Mouse (Mus musculus) myocyte (in vitro differentiated cells): ENCODE results near the gene Stard5. TPM values are rescaled to one million over a fixed set of nuclear protein-coding genes. Genes with fewer than 3 reads are reported as not detected.

ENCODE experiments used
- H3K27me3 ChIP-seq: one replicate; pipeline ENCODE4 v1.6.1; 2011; ENCODE audit not compliant: control insufficient read depth, insufficient read depth, insufficient read length
- H3K36me3 ChIP-seq: one replicate; pipeline ENCODE4 v1.6.1; 2011; ENCODE audit not compliant: control insufficient read depth, insufficient read depth
- H3K4me2 ChIP-seq: one replicate; pipeline ENCODE4 v1.6.1; 2011; ENCODE audit warnings: low read depth, control low read depth
- H3K4me3 ChIP-seq: one replicate; pipeline ENCODE4 v1.5.1; 2011; ENCODE audit warnings: mild to moderate bottlenecking, control low read depth, moderate library complexity
- H3K79me2 ChIP-seq: one replicate; pipeline ENCODE4 v1.6.1; 2011; ENCODE audit not compliant: control insufficient read depth, insufficient read depth
- H3ac ChIP-seq: one replicate; pipeline ENCODE4 v1.6.1; 2011; ENCODE audit not compliant: control insufficient read depth, insufficient read length
- CEBPB ChIP-seq: IDR thresholded peaks from 2 replicates; pipeline ENCODE4 v1.6.1; 2011; ENCODE audit warnings: mild to moderate bottlenecking, moderate library complexity; ENCODE audit not compliant: poor library complexity, insufficient read depth, severe bottlenecking
- E2F4 ChIP-seq: IDR thresholded peaks from one replicate; pipeline ENCODE4 v1.6.1; 2011; ENCODE audit warnings: mild to moderate bottlenecking, control low read depth, moderate library complexity; ENCODE audit not compliant: insufficient read depth
- MAX ChIP-seq: IDR thresholded peaks from one replicate; pipeline ENCODE4 v1.6.1; 2011; ENCODE audit warnings: low read depth, mild to moderate bottlenecking, control low read depth
- MYOD1 ChIP-seq, 3 experiments: IDR thresholded peaks; one replicate each; pipeline ENCODE4 v1.6.1; 2011; ENCODE audit warnings: control low read depth in 2 of 3, low read depth in 2 of 3, mild to moderate bottlenecking in 2 of 3, moderate library complexity in 1 of 3; ENCODE audit not compliant: insufficient read length in 2 of 3, control insufficient read depth in 1 of 3
- MYOG ChIP-seq, 3 experiments: IDR thresholded peaks; one replicate each; pipeline ENCODE4 v1.6.1; 2011; ENCODE audit warnings: control low read depth in 2 of 3, low read depth in 2 of 3, mild to moderate bottlenecking in 2 of 3; ENCODE audit not compliant: insufficient read length in 2 of 3, control insufficient read depth in 1 of 3, insufficient read depth in 1 of 3
- POLR2A ChIP-seq: IDR thresholded peaks from one replicate; pipeline ENCODE4 v1.6.1; 2011; ENCODE audit warnings: low read depth, mild to moderate bottlenecking, control low read depth, moderate library complexity; ENCODE audit not compliant: insufficient read length
- POLR2AphosphoS2 ChIP-seq: IDR thresholded peaks from one replicate; pipeline ENCODE4 v1.6.1; 2011; ENCODE audit warnings: low read depth, control low read depth; ENCODE audit not compliant: insufficient read length
- REST ChIP-seq: IDR thresholded peaks from one replicate; pipeline ENCODE4 v1.6.1; 2011; ENCODE audit warnings: mild to moderate bottlenecking, control low read depth, moderate library complexity; ENCODE audit not compliant: insufficient read depth, insufficient read length
- SRF ChIP-seq: IDR thresholded peaks from one replicate; pipeline ENCODE4 v1.6.1; 2011; ENCODE audit warnings: low read depth; ENCODE audit not compliant: control insufficient read depth, insufficient read length
- TCF12 ChIP-seq: IDR thresholded peaks from one replicate; pipeline ENCODE4 v1.6.1; 2011; ENCODE audit warnings: mild to moderate bottlenecking, control low read depth; ENCODE audit not compliant: poor library complexity, insufficient read depth, severe bottlenecking
- TCF3 ChIP-seq: IDR thresholded peaks from one replicate; pipeline ENCODE4 v1.6.1; 2011; ENCODE audit warnings: low read depth, control low read depth; ENCODE audit not compliant: insufficient read length
- USF1 ChIP-seq: IDR thresholded peaks from one replicate; pipeline ENCODE4 v1.6.1; 2011; ENCODE audit warnings: low read depth, mild to moderate bottlenecking, control low read depth, moderate library complexity
- polyA plus RNA-seq: library from polyadenylated mRNA; unstranded; fragments of >200 nt; fragmentation: generic; extraction: Trizol; gene quantifications from one replicate; pipeline ENCODE4 v1.2.1, GENCODE M21; 2012; ENCODE audit warnings: missing spikeins

The Stard5 gene
- polyA plus RNA-seq, 1 experiment: 31.0 TPM

DNA sequence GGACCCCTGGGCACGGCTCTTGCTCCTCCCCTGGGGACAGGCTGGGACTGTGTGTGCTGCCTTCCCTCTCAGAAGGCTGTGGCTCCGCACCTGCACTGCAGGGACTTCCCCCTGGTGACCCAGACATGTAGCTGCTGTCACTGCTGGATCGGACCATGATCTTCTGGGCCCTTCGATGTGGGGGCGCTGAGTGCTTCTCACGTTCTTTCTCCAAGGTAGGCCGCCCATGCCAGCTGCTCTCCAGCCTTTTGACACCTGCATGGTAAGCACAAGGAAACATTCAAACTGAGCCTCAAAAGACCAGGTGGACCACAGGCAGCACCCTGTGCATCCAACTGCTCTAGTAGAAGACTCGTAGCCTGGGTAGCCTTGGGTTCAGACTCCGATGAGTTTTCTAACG is 29.3 kb downstream of the Stard5 start:
- no peak overlapping the region for H3K4me2 ChIP-seq
- H3K4me3 ChIP-seq: no peak overlapping the region
- no peaks in the 10 kb centered on the region for H3K27me3 ChIP-seq
- no peaks in the 10 kb centered on the region for H3K36me3 ChIP-seq
- TF ChIP-seq MAX: no peak
- no peak for TF ChIP-seq POLR2AphosphoS2
- no peak for TF ChIP-seq TCF3
- TF ChIP-seq MYOD1 (IDR thresholded peaks at IDR 0.05; ENCODE audit: control insufficient read depth in 1 of 3, insufficient read length in 2 of 3, low read depth in 2 of 3): no peak
- no peak for TF ChIP-seq MYOG (IDR thresholded peaks at IDR 0.05; ENCODE audit: control insufficient read depth in 1 of 3, insufficient read depth in 1 of 3, insufficient read length in 2 of 3, low read depth in 2 of 3)
- no peak for TF ChIP-seq POLR2A
- no peak for TF ChIP-seq SRF
- no peak for TF ChIP-seq E2F4
- TF ChIP-seq REST: no peak
- TF ChIP-seq CEBPB: no peak
- no peak for TF ChIP-seq TCF12
- no peak for TF ChIP-seq USF1
- H3ac ChIP-seq: no peak overlapping the region
- no peaks in the 10 kb centered on the region for H3K79me2 ChIP-seq

DNA sequence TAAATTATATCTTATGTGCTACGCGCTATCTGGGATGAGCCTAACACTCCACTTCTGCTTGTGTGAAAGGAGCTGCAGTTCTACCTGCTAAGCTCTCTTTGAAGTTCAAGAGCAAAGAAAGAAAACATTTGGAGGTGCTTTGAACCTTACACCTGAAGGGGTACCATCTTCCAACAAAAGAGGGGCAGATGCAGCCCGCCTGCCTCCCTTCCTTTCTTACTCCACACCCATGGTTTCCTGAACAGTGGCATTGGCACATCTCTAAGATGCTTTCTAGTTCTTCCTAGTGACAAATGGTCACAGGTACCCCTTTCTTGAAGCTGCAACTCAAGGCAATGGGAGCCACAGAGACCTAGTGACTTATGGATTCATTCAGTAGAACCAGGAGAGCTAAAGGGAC is 30.0 kb downstream of the Stard5 start:
- Histone ChIP-seq H3K4me3 (no peak overlapping the region), H3K27me3 (no peaks in the 10 kb centered on the region), H3K79me2 (no peaks in the 10 kb centered on the region), H3K4me2 (no peak overlapping the region), H3ac (no peak overlapping the region), H3K36me3 (no peaks in the 10 kb centered on the region)
- TF ChIP-seq TCF3 (no peak), REST (no peak), MYOD1 (IDR thresholded peaks at IDR 0.05; ENCODE audit: control insufficient read depth in 1 of 3, insufficient read length in 2 of 3, low read depth in 2 of 3) (no peak)

GRCm38 (mm10) chr7:83662711-83663375 is 31.1 kb downstream of the Stard5 start:
- Histone ChIP-seq H3K4me3 (no peak overlapping the region), H3K27me3 (no peaks in the 10 kb centered on the region), H3ac (no peak overlapping the region), H3K36me3 (no peaks in the 10 kb centered on the region), H3K79me2 (no peaks in the 10 kb centered on the region), H3K4me2 (no peak overlapping the region)
- no peak for TF ChIP-seq POLR2AphosphoS2
- TF ChIP-seq E2F4: no peak
- no peak for TF ChIP-seq MYOD1 (IDR thresholded peaks at IDR 0.05; ENCODE audit: control insufficient read depth in 1 of 3, insufficient read length in 2 of 3, low read depth in 2 of 3)

GRCm38 (mm10) chr7:83666087-83666595 is 34.4 kb downstream of the Stard5 start:
- H3K4me2 ChIP-seq: no peak overlapping the region
- no peaks in the 10 kb centered on the region for H3K27me3 ChIP-seq
- no peak overlapping the region for H3ac ChIP-seq
- TF ChIP-seq SRF (no peak), MYOD1 (IDR thresholded peaks at IDR 0.05; ENCODE audit: control insufficient read depth in 1 of 3, insufficient read length in 2 of 3, low read depth in 2 of 3) (no peak), CEBPB (no peak), MYOG (IDR thresholded peaks at IDR 0.05; ENCODE audit: control insufficient read depth in 1 of 3, insufficient read depth in 1 of 3, insufficient read length in 2 of 3, low read depth in 2 of 3) (no peak), TCF12 (no peak), E2F4 (no peak), MAX (no peak), USF1 (no peak), POLR2AphosphoS2 (no peak), REST (no peak), TCF3 (no peak), POLR2A (no peak)
- no peaks in the 10 kb centered on the region for H3K36me3 ChIP-seq
- H3K4me3 ChIP-seq: no peak overlapping the region
- no peaks in the 10 kb centered on the region for H3K79me2 ChIP-seq

DNA sequence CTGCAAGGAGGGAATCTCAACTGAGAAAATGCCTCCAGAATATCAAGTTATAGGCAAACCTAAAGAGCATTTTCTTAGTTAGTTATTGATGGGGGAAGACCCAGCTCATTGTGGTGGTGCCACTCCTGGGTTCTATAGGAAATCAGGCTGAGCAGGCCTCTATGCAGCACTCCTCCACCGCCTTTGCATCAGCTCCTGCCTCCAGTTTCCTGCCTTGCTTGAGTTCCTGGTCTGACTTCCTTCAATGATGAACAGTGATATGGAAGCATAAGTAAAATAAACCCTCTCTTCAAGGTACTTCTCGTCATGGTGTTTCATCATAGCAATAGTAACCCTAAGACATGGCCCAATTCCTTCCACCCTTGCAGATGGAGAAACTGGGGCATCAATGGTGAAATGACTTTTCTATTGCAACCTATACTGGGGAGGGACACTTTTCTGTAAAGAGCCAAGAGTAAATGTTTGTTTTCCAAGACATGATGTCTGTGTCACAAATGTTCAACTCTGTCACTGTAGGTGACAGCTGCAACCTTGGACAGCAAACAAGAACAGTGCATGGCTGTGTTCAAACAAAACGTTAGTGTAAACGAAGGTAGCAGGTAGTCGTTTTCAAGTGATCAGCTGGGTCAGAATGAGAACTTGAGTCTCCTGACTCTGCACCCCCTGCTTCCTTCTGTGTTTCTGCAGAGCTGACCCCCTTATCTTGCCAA is 36.3 kb downstream of the Stard5 start:
- no peaks in the 10 kb centered on the region for H3K79me2 ChIP-seq
- H3K4me3 ChIP-seq: no peak overlapping the region
- H3K4me2 ChIP-seq: no peak overlapping the region
- no peaks in the 10 kb centered on the region for H3K36me3 ChIP-seq
- TF ChIP-seq TCF3 (no peak), POLR2AphosphoS2 (no peak), SRF (no peak), MYOG (IDR thresholded peaks at IDR 0.05; ENCODE audit: control insufficient read depth in 1 of 3, insufficient read depth in 1 of 3, insufficient read length in 2 of 3, low read depth in 2 of 3) (no peak), USF1 (no peak), MYOD1 (IDR thresholded peaks at IDR 0.05; ENCODE audit: control insufficient read depth in 1 of 3, insufficient read length in 2 of 3, low read depth in 2 of 3) (no peak), CEBPB (no peak), POLR2A (no peak), TCF12 (no peak), E2F4 (no peak), REST (no peak), MAX (no peak)
- no peak overlapping the region for H3ac ChIP-seq
- H3K27me3 ChIP-seq: no peaks in the 10 kb centered on the region
